Mouse (Mus musculus): Measurements from ENCODE around the gene Pgm3. TPM values are rescaled to one million over a fixed set of nuclear protein-coding genes. Genes with fewer than 3 reads are reported as not detected.

Gene Pgm3
- 21.1 and 23.0 TPM in 2 replicates for polyA plus RNA-seq (2012; rRNA removed)

DNA sequence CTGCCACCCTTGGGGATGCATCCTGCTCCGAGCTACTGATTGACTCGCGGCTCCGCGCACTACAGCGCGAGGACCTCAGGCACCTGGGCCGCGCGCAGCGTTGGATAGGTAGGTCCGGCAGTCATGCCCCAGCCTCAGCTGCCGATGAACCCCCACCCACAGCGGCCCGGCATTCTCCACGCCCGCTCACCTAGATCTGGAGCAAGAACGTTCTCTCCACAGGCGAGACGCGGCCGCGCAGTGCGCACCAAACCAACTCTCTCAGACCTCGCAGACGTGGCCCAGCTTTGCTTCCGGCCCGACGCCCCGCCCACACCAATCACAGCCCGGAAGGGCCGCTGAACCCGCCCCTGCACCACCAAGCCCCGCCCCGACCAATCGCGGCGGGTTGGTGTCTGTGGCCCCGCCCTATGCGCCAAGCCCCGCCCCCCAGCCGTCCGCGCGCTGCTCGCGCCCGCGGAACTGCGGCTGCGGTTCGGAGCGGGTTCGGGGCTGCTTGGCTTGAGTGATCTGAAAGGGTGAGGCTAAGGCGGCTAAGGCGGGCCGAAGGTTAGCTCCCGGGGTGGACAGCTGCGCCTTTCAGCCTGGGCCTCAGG lies at the start of gene Pgm3, which contains the start of gene Rwdd2a:
Gene Pgm3, minus strand, starts transcription at position 303 of the 596 bp plus-strand sequence.
Gene Rwdd2a, plus strand, starts transcription at position 452 of the 596 bp plus-strand sequence.

Other genes starting within 250 kb of the Pgm3 start
- gene Ube2cbp, start 106.9 kb downstream of the Pgm3 start, polyA plus RNA-seq (2012; rRNA removed): 4.5 and 4.9 TPM in 2 replicates
- gene Dop1a, start 104.7 kb downstream of the Pgm3 start, polyA plus RNA-seq (2012; rRNA removed): 37.1 and 40.7 TPM in 2 replicates
- 5.8 and 6.9 TPM in 2 replicates for gene Rwdd2a, start 149 bp upstream of the Pgm3 start, polyA plus RNA-seq (2012; rRNA removed)
- 18.0 and 22.1 TPM in 2 replicates for gene Me1, start 124.1 kb upstream of the Pgm3 start, polyA plus RNA-seq (2012; rRNA removed)
- gene Prss35, start 171.8 kb upstream of the Pgm3 start, polyA plus RNA-seq (2012; rRNA removed): 3.6 and 11.7 TPM in 2 replicates